In the genomic region with DNA sequence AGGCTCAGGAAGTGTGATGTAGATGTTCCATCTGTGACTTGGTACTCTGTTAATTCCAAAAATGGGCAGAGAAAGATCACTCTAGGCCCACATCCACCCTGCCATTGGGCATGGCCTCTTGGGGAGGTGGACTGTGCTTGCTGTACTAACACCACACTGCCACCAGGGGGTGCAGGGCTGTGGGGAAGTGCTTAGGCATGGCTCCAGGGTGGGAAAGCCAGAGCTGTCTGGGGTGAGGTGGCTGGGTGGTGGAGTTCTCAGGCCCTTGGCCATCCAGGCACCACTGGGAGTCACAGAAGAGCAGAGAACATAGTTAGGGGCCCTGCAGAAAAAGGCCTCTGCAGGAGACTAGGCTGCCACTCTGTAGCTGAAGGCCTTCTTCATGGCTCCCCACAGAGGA, we compare ENCODE assay signal across 8 mouse cellular contexts.
DNase-seq lines count a peak whose midpoint lies in the region; ATAC-seq and TF ChIP-seq lines count a peak whose summit lies in the region.
"Had no signal": no experiment of that assay in that cellular context is flagged by ENCODE, and none has a peak within 500 bp of the region (broad histone marks: within the 10 kb centered on the region; RNA-seq: fewer than 3 reads in every experiment).

No protein-coding gene starts in this region.

- no peak overlapping the region for H3K4me2 ChIP-seq in liver, postnatal 0 days (ENCODE audit: low read depth, low read length)
- H3K4me2 ChIP-seq in stomach, postnatal 0 days (replicated peaks; ENCODE audit: low read depth): no peak overlapping the region
- H3K4me2 ChIP-seq: midbrain, embryonic 12.5 days had no signal

- H3K9ac ChIP-seq in liver, postnatal 0 days (replicated peaks): no peak overlapping the region
- H3K9ac ChIP-seq in stomach, postnatal 0 days (ENCODE audit: low read length): no peak overlapping the region
- H3K9ac ChIP-seq: midbrain, embryonic 12.5 days had no signal

- no peaks in the 10 kb centered on the region for H3K27me3 ChIP-seq in liver, postnatal 0 days (ENCODE audit: insufficient read depth, low read length)
- H3K27me3 ChIP-seq in stomach, postnatal 0 days (ENCODE audit: control insufficient read depth, insufficient read depth, low read length): no peaks in the 10 kb centered on the region
- H3K27me3 ChIP-seq: midbrain, embryonic 12.5 days had no signal

- no peak for TF ChIP-seq EP300 in liver, postnatal 0 days (IDR thresholded peaks at IDR 0.05; ENCODE audit: low read depth)
- TF ChIP-seq EP300 in stomach, postnatal 0 days (optimal IDR thresholded peaks at IDR 0.05): no peak

- intact Hi-C loops in left cerebral cortex, adult 2 months (cut with DNase I): no loop called here
- intact Hi-C loops in left cerebral cortex, postnatal 25 days (cut with DNase I): no loop called here

- no peak for DNase-seq in left cerebral cortex, adult 2 months (ENCODE audit: extremely low spot score in 1 of 2, low spot score in 2 of 2)
- DNase-seq in left cerebral cortex, postnatal 25 days (ENCODE audit: low spot score in 2 of 2): no peak
- DNase-seq in ES-CJ7 (ENCODE audit: low read depth, low spot score): peak; percentile 30
- DNase-seq in c-Kit-positive CD71-negative TER-119-negative erythroid progenitor cells, embryonic 14.5 days (ENCODE audit: low read depth): peak; percentile 12
- peak; percentile 34 for DNase-seq in liver, postnatal 0 days
- peak; percentile 19 for DNase-seq in stomach, postnatal 0 days (ENCODE audit: low spot score)
- DNase-seq in cerebellum, postnatal 36 days: no peak

- H3K9me3 ChIP-seq in liver, postnatal 0 days (ENCODE audit: low read length): no peaks in the 10 kb centered on the region
- no peaks in the 10 kb centered on the region for H3K9me3 ChIP-seq in stomach, postnatal 0 days (ENCODE audit: control insufficient read depth, low read length)
- H3K9me3 ChIP-seq: midbrain, embryonic 12.5 days had no signal

- TF ChIP-seq CTCF in left cerebral cortex, adult 2 months (IDR thresholded peaks at IDR 0.05): peak; percentile 47
- TF ChIP-seq CTCF in liver, postnatal 0 days (IDR thresholded peaks at IDR 0.05; ENCODE audit: low read depth): peak; percentile 77
- peak; percentile 73 for TF ChIP-seq CTCF in stomach, postnatal 0 days (IDR thresholded peaks at IDR 0.05; ENCODE audit: low read depth)

- no peaks in the 10 kb centered on the region for H3K36me3 ChIP-seq in liver, postnatal 0 days (replicated peaks; ENCODE audit: insufficient read depth, low read length)
- no peaks in the 10 kb centered on the region for H3K36me3 ChIP-seq in stomach, postnatal 0 days (ENCODE audit: control insufficient read depth, insufficient read depth, low read length)
- H3K36me3 ChIP-seq: midbrain, embryonic 12.5 days had no signal

- no peak overlapping the region for H3K27ac ChIP-seq in left cerebral cortex, adult 2 months
- no peak overlapping the region for H3K27ac ChIP-seq in liver, postnatal 0 days (ENCODE audit: low read depth)
- H3K27ac ChIP-seq in stomach, postnatal 0 days (replicated peaks): no peak overlapping the region
- H3K27ac ChIP-seq: midbrain, embryonic 12.5 days had no signal

- H3K4me1 ChIP-seq in liver, postnatal 0 days (ENCODE audit: insufficient read depth): no peaks in the 10 kb centered on the region
- H3K4me1 ChIP-seq in stomach, postnatal 0 days (replicated peaks; ENCODE audit: control insufficient read depth, insufficient read depth): no peaks in the 10 kb centered on the region
- H3K4me1 ChIP-seq: midbrain, embryonic 12.5 days had no signal

- no peak overlapping the region for H3K4me3 ChIP-seq in left cerebral cortex, adult 2 months
- H3K4me3 ChIP-seq in liver, postnatal 0 days (ENCODE audit: low read depth, low read length): no peak overlapping the region
- H3K4me3 ChIP-seq in stomach, postnatal 0 days (ENCODE audit: low read depth, low read length): no peak overlapping the region
- H3K4me3 ChIP-seq: midbrain, embryonic 12.5 days had no signal

- ATAC-seq in liver, postnatal 0 days: no peak
- no peak for ATAC-seq in stomach, postnatal 0 days (ENCODE audit: low FRiP score, low TSS enrichment)

Comparison
In these comparisons a context has a peak if more than half of its experiments do, and no peak if none do; other contexts are left out.
1. DNase-seq: peak in ES-CJ7 (single experiment), c-Kit-positive CD71-negative TER-119-negative erythroid progenitor cells, embryonic 14.5 days (single experiment), liver, postnatal 0 days (single experiment) and stomach, postnatal 0 days (single experiment); none in left cerebral cortex, adult 2 months (0 of 2), left cerebral cortex, postnatal 25 days (0 of 2) and cerebellum, postnatal 36 days (0 of 2).
2. Peak in every context shown above with its lines, with median percentiles within 50 percentile points of each other: CTCF ChIP-seq.